Comparison of ENCODE assay signal across 10 mouse cellular contexts in the genomic region with DNA sequence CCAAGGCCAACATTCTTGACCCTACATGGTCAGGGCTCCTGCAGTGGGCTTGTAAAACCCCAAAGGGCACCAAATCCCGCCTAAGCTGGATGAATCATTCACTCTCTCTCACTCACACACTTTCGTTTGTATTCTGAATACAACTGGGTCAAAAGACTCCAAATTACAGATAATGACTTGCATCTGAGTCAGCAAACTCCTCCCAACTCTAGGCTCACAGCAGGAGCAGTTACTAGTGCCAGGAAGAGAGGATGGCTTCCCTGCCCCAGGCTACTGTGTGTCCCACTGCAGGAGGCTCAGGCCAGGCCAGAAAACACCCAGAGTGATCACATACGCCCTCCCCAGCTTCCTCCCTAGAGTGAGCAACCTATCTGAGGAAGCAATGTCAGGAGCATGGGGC. TPM values are rescaled to one million over a fixed set of nuclear protein-coding genes. Genes with fewer than 3 reads are reported as not detected.
A peak's percentile ranks its signal among the peaks of the same experiment; 100 is the strongest.
DNase-seq lines count a peak whose midpoint lies in the region; ATAC-seq and TF ChIP-seq lines count a peak whose summit lies in the region.
"Had no signal": no experiment of that assay in that cellular context is flagged by ENCODE, and none has a peak within 500 bp of the region (broad histone marks: within the 10 kb centered on the region; RNA-seq: fewer than 3 reads in every experiment).

No protein-coding gene starts in this region.

- H3K9ac ChIP-seq in heart, embryonic 16.5 days (ENCODE audit: low read length), result no peak overlapping the region

- no peak overlapping the region for H3K4me2 ChIP-seq in heart, embryonic 16.5 days (ENCODE audit: low read depth, low read length)

- H3K9me3 ChIP-seq in heart, embryonic 16.5 days (replicated peaks; ENCODE audit: control insufficient read depth, low read length), result no peaks in the 10 kb centered on the region
- H3K9me3 ChIP-seq: hindbrain, embryonic 10.5 days had no signal

- DNase-seq in adrenal gland, adult (ENCODE audit: inconsistent age in 2 of 2, low spot score in 1 of 2), result peak; percentile 59 to 85
- DNase-seq in adrenal gland, postnatal 4 days (ENCODE audit: low spot score in 2 of 2), result no peak
- DNase-seq in layer of hippocampus, adult 2 months (ENCODE audit: low spot score in 2 of 2), result peak in 1 of 2 experiments; percentile 31
- DNase-seq in layer of hippocampus, postnatal 14 days (ENCODE audit: low spot score in 2 of 2), result no peak
- peak; percentile 58 for DNase-seq in adrenal gland, postnatal 14 days
- no peak for DNase-seq in gastrocnemius, postnatal 4 days (ENCODE audit: low spot score in 2 of 2)
- DNase-seq: thymus, adult 2 months had no signal

- TF ChIP-seq CTCF in layer of hippocampus, adult 2 months (conservative IDR thresholded peaks at IDR 0.05), result no peak

- H3K4me3 ChIP-seq in layer of hippocampus, adult 2 months, result no peak overlapping the region
- no peak overlapping the region for H3K4me3 ChIP-seq in heart, embryonic 16.5 days (ENCODE audit: low read length)
- H3K4me3 ChIP-seq: hindbrain, embryonic 10.5 days had no signal

- no peak for ATAC-seq in heart, embryonic 16.5 days (replicated peaks; ENCODE audit: extremely low read depth, insufficient read depth, low FRiP score)
- no peak for ATAC-seq in granulocyte monocyte progenitor cell, adult 5-6 weeks (replicated peaks; ENCODE audit: poor library complexity, severe bottlenecking)

- peaks cover 45% of the 10 kb centered on the region for H3K36me3 ChIP-seq in heart, embryonic 16.5 days (ENCODE audit: control insufficient read depth, insufficient read depth)

- WGBS in heart, embryonic 16.5 days, result 51% methylated on average over 3 of the region's 3 CpGs

- no peaks in the 10 kb centered on the region for H3K27me3 ChIP-seq in heart, embryonic 16.5 days (ENCODE audit: control insufficient read depth, insufficient read depth, low read length)

- peaks cover 79% of the 10 kb centered on the region for H3K4me1 ChIP-seq in heart, embryonic 16.5 days (ENCODE audit: control insufficient read depth, insufficient read depth, low read length)

- H3K27ac ChIP-seq in layer of hippocampus, adult 2 months, result peak overlapping the region; percentile 4
- peak overlapping the region; percentile 59 for H3K27ac ChIP-seq in heart, embryonic 16.5 days (ENCODE audit: low read length)
- H3K27ac ChIP-seq: hindbrain, embryonic 10.5 days had no signal

RNA-seq across cellular contexts. Expression of gene Wdr1, which starts 9.1 kb away (rescaled TPM):
- 100 to 1,000 TPM; 128 to 133 TPM for total RNA-seq in adrenal gland, postnatal 4 days (2021)
- 100 to 1,000 TPM; 203 to 212 TPM for total RNA-seq in layer of hippocampus, adult 2 months (2021)
- 100 to 1,000 TPM; 242 to 257 TPM for total RNA-seq in layer of hippocampus, postnatal 14 days (2021)
- 122 and 146 TPM in 2 replicates for total RNA-seq in adrenal gland, postnatal 14 days (2021)
- polyA plus RNA-seq in heart, embryonic 16.5 days (2015; fragmentation: Nextera tagmentation; extraction: Ambion mirVana), result 241 and 256 TPM in 2 replicates
- 120 and 160 TPM in 2 replicates for total RNA-seq in granulocyte monocyte progenitor cell, adult 5-6 weeks (2014; fragmentation: Nextera tagmentation)
- 210 and 235 TPM in 2 replicates for total RNA-seq in granulocyte monocyte progenitor cell, adult 5-6 weeks (2017)
- 100 to 1,000 TPM; 205 to 211 TPM for total RNA-seq in gastrocnemius, postnatal 4 days (2021)

RNA-seq across cellular contexts. Expression of gene Slc2a9, which starts 51.0 kb away (rescaled TPM):
- 1 to 10 TPM; 7.4 to 8.1 TPM for total RNA-seq in adrenal gland, postnatal 4 days (2021)
- total RNA-seq in layer of hippocampus, adult 2 months (2021), result 1 to 10 TPM; 3.2 to 4.2 TPM
- total RNA-seq in layer of hippocampus, postnatal 14 days (2021), result 1 to 10 TPM; 2.8 to 2.9 TPM
- 2.7 and 5.9 TPM in 2 replicates for total RNA-seq in adrenal gland, postnatal 14 days (2021)
- 0.62 and 0.64 TPM in 2 replicates for polyA plus RNA-seq in heart, embryonic 16.5 days (2015; fragmentation: Nextera tagmentation; extraction: Ambion mirVana)
- total RNA-seq in granulocyte monocyte progenitor cell, adult 5-6 weeks (2014; fragmentation: Nextera tagmentation), result 13.6 and 17.0 TPM in 2 replicates
- 8.4 TPM in 2 replicates for total RNA-seq in granulocyte monocyte progenitor cell, adult 5-6 weeks (2017)
- 1 to 10 TPM; 1.4 to 2.4 TPM for total RNA-seq in gastrocnemius, postnatal 4 days (2021)

Comparison
In these comparisons a context has a peak if more than half of its experiments do, and no peak if none do; other contexts are left out.
1. DNase-seq: peak in adrenal gland, adult (2 of 2) and adrenal gland, postnatal 14 days (single experiment); none in adrenal gland, postnatal 4 days (0 of 2), layer of hippocampus, postnatal 14 days (0 of 2) and gastrocnemius, postnatal 4 days (0 of 2).